ENCODE assay signal across 8 mouse cellular contexts in the genomic region with DNA sequence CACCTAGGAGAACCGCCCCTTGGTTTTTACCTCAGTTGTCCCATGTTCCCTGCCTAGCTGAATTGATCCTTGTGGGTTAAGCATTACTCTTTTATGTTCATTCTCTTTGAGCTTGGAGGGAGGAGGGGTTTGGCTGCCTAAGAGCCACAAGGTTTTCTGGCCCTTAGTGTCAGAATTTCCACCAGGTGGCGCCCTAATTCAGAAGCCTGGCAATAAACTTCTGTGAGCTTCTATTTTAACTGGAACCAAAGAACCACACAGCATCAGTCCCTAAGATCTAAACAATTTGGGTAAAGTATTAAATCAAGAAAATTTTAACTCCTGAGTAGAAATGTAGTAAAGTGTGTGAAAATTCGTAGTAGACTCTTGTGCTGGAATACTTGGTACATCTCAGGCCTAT.
DNase-seq lines count a peak whose midpoint lies in the region; ATAC-seq and TF ChIP-seq lines count a peak whose summit lies in the region.

No protein-coding gene starts in this region.

- no peak overlapping the region for H3K4me2 ChIP-seq in kidney, postnatal 0 days (ENCODE audit: low read length)
- no peak overlapping the region for H3K4me2 ChIP-seq in liver, embryonic 11.5 days

- peak; percentile 86 to 87 for DNase-seq in B cell, adult 2 months
- DNase-seq in Muller cell, postnatal 12 days (ENCODE audit: inconsistent ontology term), result peak; percentile 47
- DNase-seq in cerebellum, postnatal 14 days, result peak; percentile 72 to 78
- peak; percentile 85 for DNase-seq in gastrocnemius, adult 2 months
- DNase-seq in kidney, postnatal 0 days (ENCODE audit: low spot score), result peak; percentile 91
- peak; percentile 53 for DNase-seq in liver, embryonic 11.5 days (ENCODE audit: low spot score)
- peak; percentile 69 for DNase-seq in ovary, postnatal 36 days (ENCODE audit: low spot score)
- DNase-seq in thymus, postnatal 10 days (ENCODE audit: low spot score in 2 of 2), result peak; percentile 60 to 87

- intact Hi-C loops in gastrocnemius, adult 2 months (cut with DNase I), result no loop called here

- H3K9ac ChIP-seq in kidney, postnatal 0 days (ENCODE audit: low read depth, low read length), result no peak overlapping the region
- no peak overlapping the region for H3K9ac ChIP-seq in liver, embryonic 11.5 days (ENCODE audit: low read depth, low read length)

- H3K36me3 ChIP-seq in kidney, postnatal 0 days (ENCODE audit: insufficient read depth, low read length), result no peaks in the 10 kb centered on the region
- H3K36me3 ChIP-seq in liver, embryonic 11.5 days (ENCODE audit: control insufficient read depth, insufficient read depth, low read length), result no peaks in the 10 kb centered on the region

- H3K27me3 ChIP-seq in kidney, postnatal 0 days (ENCODE audit: insufficient read depth, low read length), result no peaks in the 10 kb centered on the region
- no peaks in the 10 kb centered on the region for H3K27me3 ChIP-seq in liver, embryonic 11.5 days (replicated peaks; ENCODE audit: control insufficient read depth, insufficient read depth, low read length)

- peak overlapping the region; percentile 85 for H3K27ac ChIP-seq in gastrocnemius, adult 2 months
- no peak overlapping the region for H3K27ac ChIP-seq in kidney, postnatal 0 days
- no peak overlapping the region for H3K27ac ChIP-seq in liver, embryonic 11.5 days (ENCODE audit: low read depth, low read length)

- peaks cover 17% of the 10 kb centered on the region for H3K4me1 ChIP-seq in kidney, postnatal 0 days (replicated peaks; ENCODE audit: insufficient read depth, low read length)
- peaks cover 15% of the 10 kb centered on the region for H3K4me1 ChIP-seq in liver, embryonic 11.5 days (replicated peaks; ENCODE audit: control insufficient read depth, insufficient read depth, low read length)

- H3K4me3 ChIP-seq in gastrocnemius, adult 2 months, result peak overlapping the region; percentile 25; the same call in 1 of the 2 replicates
- H3K4me3 ChIP-seq in kidney, postnatal 0 days (replicated peaks; ENCODE audit: low read depth, low read length), result no peak overlapping the region
- no peak overlapping the region for H3K4me3 ChIP-seq in liver, embryonic 11.5 days (ENCODE audit: low read depth, low read length)

- peak; percentile 90 for TF ChIP-seq CTCF in gastrocnemius, adult 2 months (IDR thresholded peaks at IDR 0.05)
- peak; percentile 87 for TF ChIP-seq CTCF in kidney, postnatal 0 days (IDR thresholded peaks at IDR 0.05; ENCODE audit: low read depth)

- ATAC-seq in kidney, postnatal 0 days (replicated peaks; ENCODE audit: low FRiP score, low read depth), result no peak
- ATAC-seq in liver, embryonic 11.5 days (replicated peaks; ENCODE audit: low FRiP score), result no peak

- no peaks in the 10 kb centered on the region for H3K9me3 ChIP-seq in kidney, postnatal 0 days (replicated peaks; ENCODE audit: low read length)
- no peaks in the 10 kb centered on the region for H3K9me3 ChIP-seq in liver, embryonic 11.5 days (ENCODE audit: control insufficient read depth, low read length)

- 28% methylated on average over 3 of the region's 3 CpGs for WGBS in kidney, postnatal 0 days
- 31% methylated on average over 3 of the region's 3 CpGs for WGBS in liver, embryonic 11.5 days
